Mouse (Mus musculus) heart, embryonic 14.5 days (tissue): ENCODE results near the gene Fgfr2. TPM values are rescaled to one million over a fixed set of nuclear protein-coding genes. Genes with fewer than 3 reads are reported as not detected.

Experiments used
- ATAC-seq: fragments of 200-750 bp; cut with Nextera tagmentation; 2 replicates; pipeline ENCODE4 v1.8.0; 2017; ENCODE audit warnings: low read depth, moderate TSS enrichment; ENCODE audit not compliant: insufficient number of reproducible peaks, insufficient read depth, low FRiP score
- H3K27ac ChIP-seq, 2 experiments: fragments of 200-500 bp in 1 of 2; fragments of 300-500 bp in 1 of 2; sonication (generic) in 1 of 2; replicated peaks in 1 of 2; 2 replicates each; pipeline ENCODE4 v1.5.1; 2012 to 2014; ENCODE audit warnings: low read depth in 2 of 2, low read length in 2 of 2, control low read depth in 1 of 2, mild to moderate bottlenecking in 1 of 2, mixed read lengths in 1 of 2; ENCODE audit not compliant: control insufficient read depth in 1 of 2, insufficient read depth in 1 of 2
- H3K27me3 ChIP-seq: fragments of 300-500 bp; sonication (generic); 2 replicates; pipeline ENCODE4 v1.6.1; 2014; ENCODE audit warnings: mild to moderate bottlenecking, low read length, control low read depth; ENCODE audit not compliant: control insufficient read depth, insufficient read depth
- H3K36me3 ChIP-seq: fragments of 300-500 bp; sonication (generic); 2 replicates; pipeline ENCODE4 v1.6.1; 2014; ENCODE audit warnings: mild to moderate bottlenecking, control low read depth, low read length, mixed read lengths; ENCODE audit not compliant: control insufficient read depth, insufficient read depth
- H3K4me1 ChIP-seq, 2 experiments: fragments of 200-500 bp in 1 of 2; fragments of 300-500 bp in 1 of 2; sonication (generic) in 1 of 2; 2 replicates each; pipeline ENCODE4 v1.6.1; 2012 to 2014; ENCODE audit warnings: low read length in 2 of 2, control low read depth in 1 of 2, mixed read lengths in 1 of 2; ENCODE audit not compliant: control insufficient read depth in 2 of 2, insufficient read depth in 2 of 2
- H3K4me2 ChIP-seq: fragments of 300-500 bp; sonication (generic); 2 replicates; pipeline ENCODE4 v1.6.1; 2014; ENCODE audit warnings: mild to moderate bottlenecking, low read length
- H3K4me3 ChIP-seq, 2 experiments: fragments of 200-500 bp in 1 of 2; fragments of 300-500 bp in 1 of 2; sonication (generic) in 1 of 2; 2 replicates each; pipeline ENCODE4 v1.5.1; 2012 to 2014; ENCODE audit warnings: low read length in 2 of 2, mild to moderate bottlenecking in 2 of 2, control low read depth in 1 of 2, low read depth in 1 of 2, moderate library complexity in 1 of 2; ENCODE audit not compliant: control insufficient read depth in 1 of 2, insufficient read depth in 1 of 2
- H3K9ac ChIP-seq: fragments of 300-500 bp; sonication (generic); 2 replicates; pipeline ENCODE4 v1.6.1; 2014; ENCODE audit warnings: mild to moderate bottlenecking, low read length
- H3K9me3 ChIP-seq: fragments of 300-500 bp; sonication (generic); 2 replicates; pipeline ENCODE4 v1.6.1; 2016; ENCODE audit warnings: low read length, control low read depth; ENCODE audit not compliant: control insufficient read depth
- WGBS: fragments of 180-500 bp; shearing (Covaris S2); extraction: QIAGEN DNeasy Blood & Tissue Kit; methylation state at CpG from one replicate; pipeline ENCODE4 v1.1.7; 2014; 5-methylcytosine and 5-hydroxymethylcytosine counted together
- polyA plus RNA-seq: library from polyadenylated mRNA; unstranded; fragments of >200 nt; fragmentation: Nextera tagmentation; extraction: Ambion mirVana; gene quantifications from 2 replicates; pipeline ENCODE4 v1.2.1, GENCODE M21; 2014

Gene Fgfr2
- polyA plus RNA-seq, 1 experiment from 2014 or later: 22.4 TPM

DNA sequence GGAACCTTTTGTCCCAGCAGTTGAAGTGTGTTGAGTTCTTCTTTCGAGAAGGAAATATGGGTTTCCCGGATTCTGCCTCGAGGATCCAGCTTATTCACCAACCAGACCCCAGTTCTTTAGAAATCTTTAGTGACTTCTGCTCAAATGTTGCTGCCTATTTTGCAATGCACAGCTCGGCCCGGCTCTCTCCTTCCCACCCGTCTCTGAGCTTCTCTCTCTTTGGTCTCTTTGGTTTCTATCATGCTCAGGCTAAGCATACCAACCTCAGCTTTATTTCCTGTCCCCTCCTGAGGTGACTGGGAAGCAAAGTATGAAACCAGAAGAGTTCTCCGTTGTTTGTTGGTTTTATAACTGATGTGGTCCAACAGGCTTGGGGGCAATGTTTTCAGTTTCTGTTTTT lies 2306.9 kb downstream of the Fgfr2 start:
- 81% methylated on average over 7 of the region's 7 CpGs for WGBS

DNA sequence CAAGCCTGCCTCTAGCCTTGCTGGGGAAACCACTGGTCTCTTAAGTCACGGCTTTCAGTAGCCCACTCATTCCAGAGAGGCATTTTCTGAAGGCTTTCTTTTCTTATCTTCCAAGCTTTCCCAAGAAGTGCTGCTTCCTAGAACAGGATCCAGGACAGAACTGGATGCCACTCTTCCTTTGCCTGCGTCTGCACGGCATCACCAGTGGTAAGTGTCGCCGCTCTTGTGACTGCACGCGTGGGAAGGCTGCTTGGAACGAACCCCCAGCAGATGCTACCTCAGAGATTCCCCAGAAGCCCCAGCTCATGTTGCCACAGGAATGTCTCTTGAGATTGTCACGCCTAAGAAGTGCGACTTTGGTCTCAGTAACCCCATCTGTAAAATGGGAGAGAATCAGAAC lies 2307.5 kb downstream of the Fgfr2 start:
- H3K27ac ChIP-seq: no peak overlapping the region
- H3K4me1 ChIP-seq: peaks cover 8 to 10% of the 10 kb centered on the region in 2 experiments; a peak in 3 of 4 replicates
- no peaks in the 10 kb centered on the region for H3K36me3 ChIP-seq
- H3K9ac ChIP-seq: no peak overlapping the region
- no peaks in the 10 kb centered on the region for H3K27me3 ChIP-seq
- ATAC-seq: no peak
- H3K9me3 ChIP-seq: no peaks in the 10 kb centered on the region
- 85% methylated on average over 10 of the region's 10 CpGs for WGBS
- no peak overlapping the region for H3K4me3 ChIP-seq
- no peak overlapping the region for H3K4me2 ChIP-seq

More for the DNA sequence above, 2306.9 kb downstream of the Fgfr2 start:
- Histone ChIP-seq H3K27me3 (no peaks in the 10 kb centered on the region), H3K4me3 (no peak overlapping the region), H3K4me2 (no peak overlapping the region), H3K9me3 (no peaks in the 10 kb centered on the region), H3K27ac (no peak overlapping the region), H3K9ac (no peak overlapping the region), H3K4me1 (peaks cover 8 to 10% of the 10 kb centered on the region in 2 experiments; a peak in 3 of 4 replicates), H3K36me3 (no peaks in the 10 kb centered on the region)
- no peak for ATAC-seq

GRCm38 (mm10) chr7:130812407-130812806 lies 2310.7 kb downstream of the Fgfr2 start:
- Histone ChIP-seq H3K9me3 (no peaks in the 10 kb centered on the region), H3K4me3 (no peak overlapping the region), H3K4me1 (peaks cover 7% of the 10 kb centered on the region in 2 experiments), H3K36me3 (no peaks in the 10 kb centered on the region), H3K4me2 (no peak overlapping the region), H3K27ac (no peak overlapping the region), H3K27me3 (no peaks in the 10 kb centered on the region), H3K9ac (no peak overlapping the region)
- 41% methylated on average over 16 of the region's 16 CpGs for WGBS
- ATAC-seq: no peak

- Histone ChIP-seq H3K36me3 (no peaks in the 10 kb centered on the region), H3K9me3 (no peaks in the 10 kb centered on the region), H3K4me2 (no peak overlapping the region), H3K27ac (no peak overlapping the region), H3K4me1 (peaks cover 8 to 9% of the 10 kb centered on the region in 2 experiments), H3K9ac (no peak overlapping the region), H3K27me3 (no peaks in the 10 kb centered on the region), H3K4me3 (no peak overlapping the region)
- ATAC-seq: no peak
- WGBS: 79% methylated on average over 4 of the region's 4 CpGs
Measured at GRCm38 (mm10) chr7:130810238-130810637, 2312.9 kb downstream of the Fgfr2 start.

DNA sequence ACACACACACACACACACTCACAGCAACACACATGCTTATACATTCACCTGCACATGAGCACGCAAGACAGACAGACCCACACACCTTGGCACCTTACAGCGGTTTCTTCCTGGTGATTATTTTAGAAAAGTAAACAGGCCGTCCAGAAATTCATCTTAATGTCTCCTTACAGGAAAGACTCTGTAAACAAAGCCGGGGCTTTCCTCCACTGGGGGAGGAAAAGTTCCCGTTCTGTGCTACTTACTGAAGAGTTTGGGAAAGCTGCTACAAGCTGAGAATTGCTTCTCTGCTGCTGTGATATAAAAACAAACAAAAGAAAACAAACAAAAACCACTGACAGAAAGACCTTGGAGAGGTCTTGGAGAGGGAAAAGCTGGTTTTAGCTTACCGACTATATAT lies 2314.5 kb downstream of the Fgfr2 start:
- H3K4me1 ChIP-seq: peaks cover 8 to 9% of the 10 kb centered on the region in 2 experiments
- no peaks in the 10 kb centered on the region for H3K36me3 ChIP-seq
- no peak for ATAC-seq
- no peaks in the 10 kb centered on the region for H3K9me3 ChIP-seq
- H3K4me3 ChIP-seq: no peak overlapping the region
- no peak overlapping the region for H3K9ac ChIP-seq
- WGBS: 44% methylated on average over 6 of the region's 6 CpGs
- no peak overlapping the region for H3K27ac ChIP-seq
- no peaks in the 10 kb centered on the region for H3K27me3 ChIP-seq
- no peak overlapping the region for H3K4me2 ChIP-seq

- peaks cover 8 to 9% of the 10 kb centered on the region in 2 experiments for H3K4me1 ChIP-seq
- no peak overlapping the region for H3K27ac ChIP-seq
- H3K4me3 ChIP-seq: no peak overlapping the region
- no peaks in the 10 kb centered on the region for H3K27me3 ChIP-seq
- 39% methylated on average over 8 of the region's 8 CpGs for WGBS
- H3K9ac ChIP-seq: no peak overlapping the region
- ATAC-seq: 0 out of 2 replicates have a peak, but pooled peaks have one; percentile 39
- no peaks in the 10 kb centered on the region for H3K9me3 ChIP-seq
- no peaks in the 10 kb centered on the region for H3K36me3 ChIP-seq
- no peak overlapping the region for H3K4me2 ChIP-seq
Measured at GRCm38 (mm10) chr7:130807749-130808148, 2315.4 kb downstream of the Fgfr2 start.

- Histone ChIP-seq H3K4me3 (no peak overlapping the region), H3K4me1 (peaks cover 8 to 9% of the 10 kb centered on the region in 2 experiments), H3K27me3 (no peaks in the 10 kb centered on the region), H3K4me2 (no peak overlapping the region), H3K36me3 (no peaks in the 10 kb centered on the region), H3K9me3 (no peaks in the 10 kb centered on the region), H3K27ac (no peak overlapping the region), H3K9ac (no peak overlapping the region)
- 76% methylated on average over 5 of the region's 5 CpGs for WGBS
- ATAC-seq: no peak
Measured at GRCm38 (mm10) chr7:130804991-130805390, 2318.2 kb downstream of the Fgfr2 start.

DNA sequence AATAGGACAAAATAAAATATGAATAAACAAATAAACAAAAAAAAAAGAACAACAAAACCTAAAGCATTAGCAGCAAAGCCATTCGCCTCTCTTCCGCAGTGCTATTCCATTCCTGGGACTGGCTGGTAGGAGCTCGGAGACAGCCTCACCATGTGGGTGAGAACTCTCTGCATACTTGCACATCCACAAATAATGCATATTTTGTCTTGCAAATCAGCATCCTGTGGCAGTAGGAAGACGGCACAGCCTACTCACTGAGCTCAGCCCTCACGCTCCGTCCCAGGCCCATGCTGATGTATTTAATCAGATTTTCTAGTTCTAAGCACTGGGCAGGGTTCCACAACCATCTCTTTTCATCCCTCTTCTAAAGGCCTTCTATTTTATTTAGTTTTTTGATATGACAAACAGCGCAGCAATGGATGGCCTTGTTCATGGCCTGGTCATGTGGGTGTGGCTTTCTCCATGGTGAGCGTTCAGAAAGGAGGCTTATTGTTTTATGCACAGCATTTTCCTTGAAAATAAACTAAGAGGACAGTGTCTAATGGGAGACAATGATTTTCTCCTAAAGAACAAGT lies 2319.8 kb downstream of the Fgfr2 start:
- Histone ChIP-seq H3K36me3 (no peaks in the 10 kb centered on the region), H3K9ac (no peak overlapping the region), H3K27me3 (no peaks in the 10 kb centered on the region), H3K9me3 (no peaks in the 10 kb centered on the region), H3K4me2 (no peak overlapping the region), H3K27ac (no peak overlapping the region), H3K4me3 (no peak overlapping the region), H3K4me1 (peaks cover 8 to 9% of the 10 kb centered on the region in 2 experiments)
- no peak for ATAC-seq
- WGBS: 90% methylated on average over 8 of the region's 8 CpGs
